In genomic region chr3:107758638-107759037, GRCm38 (mm10) we compare ENCODE assay signal across 8 mouse cellular contexts. TPM values are rescaled to one million over a fixed set of nuclear protein-coding genes. Genes with fewer than 3 reads are reported as not detected.
DNase-seq lines count a peak whose midpoint lies in the region; ATAC-seq and TF ChIP-seq lines count a peak whose summit lies in the region.

No protein-coding gene starts in this region.

- no peak for ATAC-seq in heart, embryonic 13.5 days (ENCODE audit: extremely low read depth, insufficient number of reproducible peaks, low FRiP score, low TSS enrichment)
- ATAC-seq in limb, embryonic 15.5 days (ENCODE audit: insufficient number of reproducible peaks, low FRiP score, low TSS enrichment, low read depth), result no peak
- ATAC-seq in stomach, embryonic 15.5 days (ENCODE audit: insufficient read depth, low FRiP score, low read depth), result no peak
- ATAC-seq in erythroblast, adult 5-6 weeks (replicated peaks; ENCODE audit: low FRiP score, poor library complexity, severe bottlenecking), result no peak

- no peak for TF ChIP-seq CTCF in left cerebral cortex, adult 2 months (IDR thresholded peaks at IDR 0.05)
- TF ChIP-seq CTCF in cortical plate, adult 2 months (IDR thresholded peaks at IDR 0.05; ENCODE audit: extremely low read depth, insufficient read depth, low read length), result no peak

- peak overlapping the region; percentile 92 for H3K27ac ChIP-seq in left cerebral cortex, adult 2 months
- H3K27ac ChIP-seq in cortical plate, adult 2 months (ENCODE audit: insufficient read depth, low read length), result no peak overlapping the region
- peak overlapping the region; percentile 94; the same call in 1 of the 2 replicates for H3K27ac ChIP-seq in heart, embryonic 13.5 days (replicated peaks)
- no peak overlapping the region for H3K27ac ChIP-seq in limb, embryonic 15.5 days
- H3K27ac ChIP-seq in stomach, embryonic 15.5 days, result peak overlapping the region; percentile 88; the same call in 1 of the 2 replicates

- peaks cover 10% of the 10 kb centered on the region for H3K4me1 ChIP-seq in cortical plate, adult 2 months (ENCODE audit: control insufficient read depth, insufficient read depth, low read length)
- peaks cover 30% of the 10 kb centered on the region for H3K4me1 ChIP-seq in heart, embryonic 13.5 days
- peaks cover 29% of the 10 kb centered on the region for H3K4me1 ChIP-seq in limb, embryonic 15.5 days
- H3K4me1 ChIP-seq in stomach, embryonic 15.5 days, result peaks cover 15% of the 10 kb centered on the region

- TF ChIP-seq POLR2A in cortical plate, adult 2 months (IDR thresholded peaks at IDR 0.05; ENCODE audit: extremely low read depth, insufficient read depth, low read length), result peak; percentile 72

- no peak for DNase-seq in left cerebral cortex, adult 2 months (ENCODE audit: extremely low spot score in 1 of 2, low spot score in 2 of 2)
- no peak for DNase-seq in left cerebral cortex, adult 8-10 months (ENCODE audit: low spot score in 2 of 2)
- DNase-seq in cerebellum, postnatal 36 days, result no peak

- H3K4me2 ChIP-seq in heart, embryonic 13.5 days, result peak overlapping the region; percentile 92
- peak overlapping the region; percentile 78 for H3K4me2 ChIP-seq in limb, embryonic 15.5 days
- H3K4me2 ChIP-seq in stomach, embryonic 15.5 days, result peak overlapping the region; percentile 83

- H3K4me3 ChIP-seq in left cerebral cortex, adult 2 months, result peak overlapping the region; percentile 79
- peak overlapping the region; percentile 52 for H3K4me3 ChIP-seq in cortical plate, adult 2 months (ENCODE audit: insufficient read depth, low read length)
- H3K4me3 ChIP-seq in heart, embryonic 13.5 days, result peak overlapping the region; percentile 88
- peak overlapping the region; percentile 76 for H3K4me3 ChIP-seq in limb, embryonic 15.5 days
- H3K4me3 ChIP-seq in stomach, embryonic 15.5 days (replicated peaks), result peak overlapping the region; percentile 80

- peak overlapping the region; percentile 89 for H3K9ac ChIP-seq in heart, embryonic 13.5 days
- peak overlapping the region; percentile 87; the same call in 1 of the 2 replicates for H3K9ac ChIP-seq in limb, embryonic 15.5 days
- H3K9ac ChIP-seq in stomach, embryonic 15.5 days, result 0 out of 2 replicates have a peak overlapping the region, but pooled peaks have one; percentile 5

- WGBS in heart, embryonic 13.5 days, result 7% methylated on average over 3 of the region's 3 CpGs
- 17% methylated on average over 3 of the region's 3 CpGs for WGBS in limb, embryonic 15.5 days
- WGBS in stomach, embryonic 15.5 days, result 13% methylated on average over 3 of the region's 3 CpGs

- H3K36me3 ChIP-seq in heart, embryonic 13.5 days, result peaks cover 24% of the 10 kb centered on the region
- peaks cover 25% of the 10 kb centered on the region for H3K36me3 ChIP-seq in limb, embryonic 15.5 days
- H3K36me3 ChIP-seq in stomach, embryonic 15.5 days, result no peaks in the 10 kb centered on the region

- intact Hi-C loops in left cerebral cortex, adult 2 months (cut with DNase I), result loop anchor here (2.0 to 5.0 kb wide), 2 partner anchors 49 to 106 kb away; no protein-coding TSS in a partner anchor

- no peaks in the 10 kb centered on the region for H3K9me3 ChIP-seq in heart, embryonic 13.5 days
- no peaks in the 10 kb centered on the region for H3K9me3 ChIP-seq in limb, embryonic 15.5 days
- no peaks in the 10 kb centered on the region for H3K9me3 ChIP-seq in stomach, embryonic 15.5 days

- H3K27me3 ChIP-seq in heart, embryonic 13.5 days (replicated peaks), result no peaks in the 10 kb centered on the region
- no peaks in the 10 kb centered on the region for H3K27me3 ChIP-seq in limb, embryonic 15.5 days
- no peaks in the 10 kb centered on the region for H3K27me3 ChIP-seq in stomach, embryonic 15.5 days (replicated peaks)

RNA-seq across cellular contexts. Expression of gene Csf1, which starts 1.6 kb away (rescaled TPM):
- 10 to 100 TPM; 12.6 to 13.2 TPM for total RNA-seq in left cerebral cortex, adult 2 months (2021)
- 10 to 100 TPM; 18.6 to 34.2 (median 26.6) TPM for total RNA-seq in left cerebral cortex, adult 8-10 months (2022)
- polyA plus RNA-seq in cortical plate, adult 2 months (2012; rRNA removed), result 15.4 and 16.7 TPM in 2 replicates
- 8.3 and 11.6 TPM in 2 replicates for polyA plus RNA-seq in heart, embryonic 13.5 days (2015; fragmentation: Nextera tagmentation; extraction: Ambion mirVana)
- polyA plus RNA-seq in limb, embryonic 15.5 days (2015; fragmentation: Nextera tagmentation; extraction: Ambion mirVana), result 17.0 and 20.7 TPM in 2 replicates
- polyA plus RNA-seq in stomach, embryonic 15.5 days (2015; fragmentation: Nextera tagmentation; extraction: Ambion mirVana), result 14.7 and 15.4 TPM in 2 replicates
- 1.5 and 2.5 TPM in 2 replicates for total RNA-seq in erythroblast, adult 5-6 weeks (2015; ENCODE audit: low replicate concordance)
- 1.3 and 1.9 TPM in 2 replicates for total RNA-seq in erythroblast, adult 5-6 weeks (2017; ENCODE audit: low replicate concordance)

Comparison
In these comparisons a context has a peak if more than half of its experiments do, and no peak if none do; other contexts are left out.
1. H3K27ac ChIP-seq: peak in left cerebral cortex, adult 2 months (single experiment), heart, embryonic 13.5 days (single experiment) and stomach, embryonic 15.5 days (single experiment); none in cortical plate, adult 2 months (single experiment) and limb, embryonic 15.5 days (single experiment).
2. H3K9ac ChIP-seq: peak in every context shown above with its lines; median percentile 89 in heart, embryonic 13.5 days; 87 in limb, embryonic 15.5 days; 5 in stomach, embryonic 15.5 days.
3. Peak in every context shown above with its lines, with median percentiles within 50 percentile points of each other: H3K4me3 ChIP-seq and H3K4me2 ChIP-seq.